9 mouse cellular contexts compared by ENCODE assay signal in the genomic region with DNA sequence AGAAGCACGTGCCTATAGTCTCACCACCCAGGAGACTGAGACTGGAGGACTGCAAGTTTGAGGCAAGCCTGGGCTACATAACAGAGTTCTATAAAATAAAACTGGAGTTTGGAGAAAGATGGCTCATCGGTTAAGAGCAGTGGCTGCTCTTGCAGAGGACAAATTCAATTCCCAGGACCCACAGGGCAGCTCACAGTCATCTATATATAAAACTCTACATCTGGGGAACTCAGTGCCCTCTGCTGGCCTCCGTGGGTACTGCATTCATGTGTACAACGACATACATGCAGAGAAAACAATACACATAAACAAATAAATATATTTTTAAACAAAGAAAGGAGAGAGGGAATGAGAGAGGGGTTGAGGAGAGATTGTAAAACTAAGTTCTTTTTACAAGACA.
DNase-seq lines count a peak whose midpoint lies in the region; ATAC-seq and TF ChIP-seq lines count a peak whose summit lies in the region.
"Had no signal": no experiment of that assay in that cellular context is flagged by ENCODE, and none has a peak within 500 bp of the region (broad histone marks: within the 10 kb centered on the region; RNA-seq: fewer than 3 reads in every experiment).

No protein-coding gene starts in this region.

- ATAC-seq in hindbrain, embryonic 14.5 days (ENCODE audit: low FRiP score) = no peak
- no peak for ATAC-seq in hindbrain, embryonic 12.5 days (ENCODE audit: low FRiP score)
- ATAC-seq in G1E (ENCODE audit: extremely low read depth, insufficient number of reproducible peaks, low FRiP score, poor library complexity, severe bottlenecking) = no peak
- ATAC-seq in liver, embryonic 14.5 days (ENCODE audit: insufficient read depth) = no peak
- ATAC-seq in stomach, postnatal 0 days (ENCODE audit: low FRiP score, low TSS enrichment) = no peak

- TF ChIP-seq EP300 in liver, embryonic 14.5 days (IDR thresholded peaks at IDR 0.05; ENCODE audit: low read depth) = no peak
- TF ChIP-seq EP300 in stomach, postnatal 0 days (optimal IDR thresholded peaks at IDR 0.05) = no peak

- no peak overlapping the region for H3K27ac ChIP-seq in hindbrain, embryonic 14.5 days
- H3K27ac ChIP-seq in hindbrain, embryonic 12.5 days = no peak overlapping the region
- no peak overlapping the region for H3K27ac ChIP-seq in liver, embryonic 14.5 days
- H3K27ac ChIP-seq in stomach, postnatal 0 days (replicated peaks) = no peak overlapping the region
- H3K27ac ChIP-seq: limb, embryonic 15.5 days had no signal

- no peak overlapping the region for H3K4me3 ChIP-seq in hindbrain, embryonic 14.5 days (replicated peaks; ENCODE audit: low read length)
- H3K4me3 ChIP-seq in hindbrain, embryonic 12.5 days = no peak overlapping the region
- no peak overlapping the region for H3K4me3 ChIP-seq in G1E (ENCODE audit: low read depth, low read length)
- H3K4me3 ChIP-seq in liver, embryonic 14.5 days (ENCODE audit: insufficient read depth in 1 of 2, low read depth in 2 of 2, low read length in 2 of 2) = no peak overlapping the region
- H3K4me3 ChIP-seq in stomach, postnatal 0 days (ENCODE audit: low read depth, low read length) = no peak overlapping the region
- H3K4me3 ChIP-seq: limb, embryonic 15.5 days had no signal

- H3K36me3 ChIP-seq in hindbrain, embryonic 14.5 days (replicated peaks; ENCODE audit: control insufficient read depth, insufficient read depth) = no peaks in the 10 kb centered on the region
- H3K36me3 ChIP-seq in hindbrain, embryonic 12.5 days = no peaks in the 10 kb centered on the region
- no peaks in the 10 kb centered on the region for H3K36me3 ChIP-seq in G1E (replicated peaks)
- H3K36me3 ChIP-seq in liver, embryonic 14.5 days (replicated peaks; ENCODE audit: control insufficient read depth, insufficient read depth, low read depth) = no peaks in the 10 kb centered on the region
- no peaks in the 10 kb centered on the region for H3K36me3 ChIP-seq in stomach, postnatal 0 days (ENCODE audit: control insufficient read depth, insufficient read depth, low read length)
- H3K36me3 ChIP-seq: limb, embryonic 15.5 days had no signal

- no peaks in the 10 kb centered on the region; the same call in none of the 2 replicates for H3K4me1 ChIP-seq in hindbrain, embryonic 14.5 days (replicated peaks; ENCODE audit: control insufficient read depth, insufficient read depth, low read length)
- H3K4me1 ChIP-seq in hindbrain, embryonic 12.5 days = no peaks in the 10 kb centered on the region
- peaks cover 13% of the 10 kb centered on the region; the same call in 1 of the 2 replicates for H3K4me1 ChIP-seq in G1E (ENCODE audit: insufficient read depth, low read depth, low read length)
- H3K4me1 ChIP-seq in liver, embryonic 14.5 days (replicated peaks; ENCODE audit: control insufficient read depth in 2 of 2, insufficient read depth in 2 of 2, low read length in 1 of 2) = no peaks in the 10 kb centered on the region; a peak in 1 of 4 replicates
- no peaks in the 10 kb centered on the region for H3K4me1 ChIP-seq in stomach, postnatal 0 days (replicated peaks; ENCODE audit: control insufficient read depth, insufficient read depth)

- H3K27me3 ChIP-seq in hindbrain, embryonic 14.5 days (ENCODE audit: control insufficient read depth, insufficient read depth, low read length) = no peaks in the 10 kb centered on the region
- no peaks in the 10 kb centered on the region for H3K27me3 ChIP-seq in hindbrain, embryonic 12.5 days
- no peaks in the 10 kb centered on the region for H3K27me3 ChIP-seq in G1E (ENCODE audit: insufficient read depth, low read length)
- no peaks in the 10 kb centered on the region for H3K27me3 ChIP-seq in liver, embryonic 14.5 days (ENCODE audit: control insufficient read depth, insufficient read depth, low read length)
- H3K27me3 ChIP-seq in stomach, postnatal 0 days (ENCODE audit: control insufficient read depth, insufficient read depth, low read length) = no peaks in the 10 kb centered on the region
- H3K27me3 ChIP-seq: limb, embryonic 15.5 days had no signal

- 0 out of 2 replicates have a peak, but pooled peaks have one; percentile 23 for TF ChIP-seq CTCF in G1E (IDR thresholded peaks at IDR 0.05; ENCODE audit: low read depth, low read length)
- TF ChIP-seq CTCF in liver, embryonic 14.5 days (IDR thresholded peaks at IDR 0.05; ENCODE audit: low read depth) = peak; percentile 72
- TF ChIP-seq CTCF in stomach, postnatal 0 days (IDR thresholded peaks at IDR 0.05; ENCODE audit: low read depth) = peak; percentile 76

- no peaks in the 10 kb centered on the region for H3K9me3 ChIP-seq in hindbrain, embryonic 14.5 days (ENCODE audit: control insufficient read depth, low read length)
- H3K9me3 ChIP-seq in hindbrain, embryonic 12.5 days (replicated peaks) = no peaks in the 10 kb centered on the region
- H3K9me3 ChIP-seq in G1E (replicated peaks) = no peaks in the 10 kb centered on the region
- H3K9me3 ChIP-seq in liver, embryonic 14.5 days (ENCODE audit: control insufficient read depth, low read length) = no peaks in the 10 kb centered on the region
- H3K9me3 ChIP-seq in stomach, postnatal 0 days (ENCODE audit: control insufficient read depth, low read length) = no peaks in the 10 kb centered on the region
- H3K9me3 ChIP-seq: limb, embryonic 15.5 days had no signal

- no peak overlapping the region for H3K9ac ChIP-seq in hindbrain, embryonic 14.5 days
- no peak overlapping the region for H3K9ac ChIP-seq in hindbrain, embryonic 12.5 days
- no peak overlapping the region for H3K9ac ChIP-seq in liver, embryonic 14.5 days (replicated peaks)
- H3K9ac ChIP-seq in stomach, postnatal 0 days (ENCODE audit: low read length) = no peak overlapping the region
- H3K9ac ChIP-seq: limb, embryonic 15.5 days had no signal

- 42% methylated on average over 4 of the region's 4 CpGs for WGBS in hindbrain, embryonic 14.5 days
- WGBS in hindbrain, embryonic 12.5 days = 46% methylated on average over 4 of the region's 4 CpGs
- 34% methylated on average over 4 of the region's 4 CpGs for WGBS in liver, embryonic 14.5 days (ENCODE audit: insufficient replicate concordance)
- WGBS in stomach, postnatal 0 days = 53% methylated on average over 4 of the region's 4 CpGs

- no peak overlapping the region for H3K4me2 ChIP-seq in hindbrain, embryonic 14.5 days (replicated peaks)
- H3K4me2 ChIP-seq in hindbrain, embryonic 12.5 days (replicated peaks) = no peak overlapping the region
- H3K4me2 ChIP-seq in liver, embryonic 14.5 days (ENCODE audit: low read depth) = no peak overlapping the region
- no peak overlapping the region for H3K4me2 ChIP-seq in stomach, postnatal 0 days (replicated peaks; ENCODE audit: low read depth)
- H3K4me2 ChIP-seq: limb, embryonic 15.5 days had no signal

- DNase-seq in hindbrain, embryonic 14.5 days (ENCODE audit: low spot score) = peak; percentile 56
- DNase-seq in A20 (ENCODE audit: low read depth, low spot score) (peak; percentile 60), G1E (ENCODE audit: low spot score) (no peak)
- peak; percentile 29 to 30 for DNase-seq in cerebellum, postnatal 36 days
- DNase-seq in liver, embryonic 14.5 days (ENCODE audit: low read depth in 3 of 3, low spot score in 3 of 3) = no peak
- DNase-seq in stomach, postnatal 0 days (ENCODE audit: low spot score) = peak; percentile 26
- no peak for DNase-seq in urinary bladder, adult 18-20 months (ENCODE audit: low spot score in 2 of 2)

Comparison
In these comparisons a context has a peak if more than half of its experiments do, and no peak if none do; other contexts are left out.
1. DNase-seq: peak in hindbrain, embryonic 14.5 days (single experiment), A20 (single experiment), cerebellum, postnatal 36 days (2 of 2) and stomach, postnatal 0 days (single experiment); none in G1E (single experiment), liver, embryonic 14.5 days (0 of 3) and urinary bladder, adult 18-20 months (0 of 2).
2. CTCF ChIP-seq: peak in every context shown above with its lines; median percentile 76 in stomach, postnatal 0 days; 72 in liver, embryonic 14.5 days; 23 in G1E.